Mouse (Mus musculus) kidney, adult 2 months (tissue): ENCODE measurements at regions not wholly inside any gene's neighbourhood (a gene's known extent, or its start where the extent isn't known, plus 50 kb on each side); places are given as distances from the start of the nearest gene placed in this dataset.

Source experiments
- CTCF ChIP-seq: fragments of 200-500 bp; conservative IDR thresholded peaks from 2 replicates; pipeline ENCODE4 v1.5.1; 2011; ENCODE audit warnings: low read depth, mild to moderate bottlenecking, control low read depth, low read length, moderate library complexity, mixed read lengths; ENCODE audit not compliant: insufficient read depth, insufficient read length
- POLR2A ChIP-seq: fragments of 200-500 bp; IDR thresholded peaks from one replicate; pipeline ENCODE4 v1.6.1; 2011; ENCODE audit warnings: low read depth, low read length, control low read depth

DNA sequence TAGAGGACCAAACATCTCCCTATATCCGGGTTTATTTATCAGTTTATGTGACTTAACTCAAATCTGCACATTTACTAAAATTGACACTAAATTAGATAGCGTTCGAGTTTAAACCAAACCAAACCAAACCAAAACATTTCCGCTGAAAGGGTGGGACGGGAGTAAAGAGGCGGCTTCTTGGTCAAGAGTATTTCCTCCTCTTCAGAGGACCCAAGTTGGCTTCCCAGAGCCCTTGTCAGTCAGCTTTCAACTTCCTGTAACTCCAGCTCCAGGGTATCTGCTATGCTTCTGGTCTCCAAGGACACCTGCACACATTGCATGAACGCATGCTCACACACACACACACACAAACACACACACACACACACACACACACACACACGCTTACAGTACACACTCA lies 137.4 kb upstream of the Rap1b start:
- TF ChIP-seq CTCF (no peak), POLR2A (no peak)
